Comparison of ENCODE assay signal across 26 mouse cellular contexts in the genomic region with DNA sequence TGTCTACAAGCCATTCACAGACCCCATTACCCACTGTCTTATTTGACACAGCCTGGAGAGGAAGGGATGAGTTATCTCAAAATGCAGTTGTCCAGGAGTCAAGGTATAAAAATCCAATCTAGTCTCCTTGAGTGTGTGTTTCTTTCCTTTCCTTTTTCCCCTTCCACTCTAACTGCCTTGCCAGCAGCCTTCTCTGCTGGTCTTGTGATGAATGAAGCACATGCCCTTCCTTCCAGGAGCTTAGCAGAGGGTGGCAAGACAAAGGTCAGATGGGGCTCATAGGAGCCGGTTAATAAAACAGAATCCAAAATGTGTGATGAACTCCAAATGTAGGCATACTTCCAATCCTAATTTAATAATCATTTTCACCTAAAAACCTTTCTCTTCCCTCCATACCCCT.
"Had no signal": no experiment of that assay in that cellular context is flagged by ENCODE, and none has a peak within 500 bp of the region (broad histone marks: within the 10 kb centered on the region; RNA-seq: fewer than 3 reads in every experiment).

No protein-coding gene starts in this region.

- H3K4me3 ChIP-seq: heart, embryonic 12.5 days; heart, embryonic 15.5 days; hindbrain, embryonic 10.5 days; hindbrain, embryonic 12.5 days; intestine, embryonic 15.5 days; layer of hippocampus, adult 2 months; left cerebral cortex, adult 2 months; limb, embryonic 10.5 days; limb, embryonic 12.5 days; liver, embryonic 13.5 days; liver, embryonic 15.5 days had no signal

- H3K9ac ChIP-seq: forebrain, postnatal 0 days; heart, embryonic 12.5 days; heart, embryonic 15.5 days; hindbrain, embryonic 12.5 days; hindbrain, embryonic 14.5 days; intestine, embryonic 15.5 days; limb, embryonic 12.5 days; liver, embryonic 13.5 days; liver, embryonic 15.5 days; liver, postnatal 0 days had no signal

- H3K4me2 ChIP-seq: heart, embryonic 12.5 days; heart, embryonic 15.5 days; hindbrain, embryonic 12.5 days; hindbrain, embryonic 14.5 days; intestine, embryonic 15.5 days; limb, embryonic 12.5 days; liver, embryonic 11.5 days; liver, embryonic 15.5 days had no signal

- H3K36me3 ChIP-seq: heart, embryonic 12.5 days; heart, embryonic 15.5 days; hindbrain, embryonic 10.5 days; hindbrain, embryonic 12.5 days; intestine, embryonic 15.5 days; limb, embryonic 10.5 days; limb, embryonic 12.5 days; liver, embryonic 13.5 days; liver, embryonic 15.5 days had no signal

- H3K27me3 ChIP-seq: heart, embryonic 12.5 days; heart, embryonic 15.5 days; hindbrain, embryonic 12.5 days; intestine, embryonic 15.5 days; limb, embryonic 12.5 days; liver, embryonic 13.5 days; liver, embryonic 15.5 days had no signal

- DNase-seq: forebrain, postnatal 0 days; gastrocnemius, postnatal 10 days; gastrocnemius, postnatal 25 days; heart, postnatal 4 days; kidney, adult 18-20 months; kidney, postnatal 14 days; kidney, postnatal 4 days; liver; liver, embryonic 13.5 days; liver, postnatal 0 days had no signal

- H3K9me3 ChIP-seq: heart, embryonic 12.5 days; heart, embryonic 15.5 days; hindbrain, embryonic 10.5 days; hindbrain, embryonic 12.5 days; intestine, embryonic 15.5 days; limb, embryonic 10.5 days; limb, embryonic 12.5 days; liver, embryonic 13.5 days; liver, embryonic 15.5 days had no signal

- ATAC-seq: forebrain, postnatal 0 days; hindbrain, embryonic 16.5 days; inflammation-experienced regulatory T-cells, adult 6 months; intestine, embryonic 15.5 days; intestine, postnatal 0 days; liver, postnatal 0 days had no signal

- H3K27ac ChIP-seq: heart, embryonic 15.5 days; hindbrain, embryonic 10.5 days; hindbrain, embryonic 12.5 days; hindbrain, embryonic 14.5 days; intestine, embryonic 15.5 days; kidney, postnatal 0 days; layer of hippocampus, adult 2 months; left cerebral cortex, adult 2 months; limb, embryonic 10.5 days; limb, embryonic 12.5 days; liver, embryonic 15.5 days had no signal
